Comparison of ENCODE assay signal across 1 mouse cellular context in the genomic region with DNA sequence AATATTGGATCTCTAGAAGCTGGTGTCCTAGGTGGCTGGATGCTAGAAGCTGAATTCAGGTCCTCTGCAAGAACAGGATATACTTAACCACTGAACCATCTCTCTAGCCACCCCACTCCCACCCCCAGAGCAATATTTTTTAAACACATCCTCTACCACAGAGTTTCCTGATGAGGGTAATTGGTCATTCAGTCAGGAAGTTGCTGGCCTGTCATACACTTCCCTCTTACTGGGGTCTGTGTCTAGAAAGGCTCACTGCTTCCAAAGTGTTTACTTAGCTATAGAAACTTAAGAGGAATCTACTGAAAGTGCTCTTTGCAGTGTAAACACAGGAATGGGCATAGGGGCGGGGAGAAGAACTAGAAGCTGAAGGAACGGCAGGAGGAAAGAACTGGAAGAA.
A peak's percentile ranks its signal among the peaks of the same experiment; 100 is the strongest.
TF ChIP-seq lines count a peak whose summit lies in the region.

No protein-coding gene starts in this region.

TF ChIP-seq in CH12.LX, 34 proteins besides CTCF, POLR2A, EP300 and RAD21 (continued from another document):
- TF ChIP-seq IRF4 (IDR thresholded peaks at IDR 0.05; ENCODE audit: low read depth, low read length) = peak; percentile 7; the same call in 1 of the 2 replicates
- no peak for TF ChIP-seq SIN3A (IDR thresholded peaks at IDR 0.05; ENCODE audit: low read length)
- no peak for TF ChIP-seq USF2 (conservative IDR thresholded peaks at IDR 0.05; ENCODE audit: low read depth, low read length)
